Mouse (Mus musculus) heart, adult 2 months (tissue): Measurements from ENCODE around the gene B2m. TPM values are rescaled to one million over a fixed set of nuclear protein-coding genes. Genes with fewer than 3 reads are reported as not detected.
A peak's percentile ranks its signal among the peaks of the same experiment; 100 is the strongest.

Source experiments
- DNase-seq, 2 experiments: peaks; one replicate each; pipeline ENCODE4 v3.0.0; 2021
- H3K27ac ChIP-seq: fragments of 200-600 bp; 2 replicates; pipeline ENCODE4 v1.8.1; 2022
- H3K27me3 ChIP-seq: fragments of 200-500 bp; 2 replicates; pipeline ENCODE4 v1.6.1; 2012; ENCODE audit warnings: mild to moderate bottlenecking, low read length, inconsistent platforms, mixed read lengths; ENCODE audit not compliant: control insufficient read depth, insufficient read depth
- H3K36me3 ChIP-seq: fragments of 200-500 bp; 2 replicates; pipeline ENCODE4 v1.6.1; 2012; ENCODE audit warnings: low read length, inconsistent platforms; ENCODE audit not compliant: control insufficient read depth, insufficient read depth
- H3K4me1 ChIP-seq: fragments of 200-500 bp; 2 replicates; pipeline ENCODE4 v1.6.1; 2011; ENCODE audit warnings: low read length; ENCODE audit not compliant: control insufficient read depth, insufficient read depth
- H3K4me3 ChIP-seq: fragments of 200-600 bp; 2 replicates; pipeline ENCODE4 v1.8.1; 2022
- H3K79me2 ChIP-seq: fragments of 200-500 bp; replicated peaks from 2 replicates; pipeline ENCODE4 v1.6.1; 2012; ENCODE audit warnings: mild to moderate bottlenecking, inconsistent platforms, low read length, moderate library complexity, mixed read lengths; ENCODE audit not compliant: control insufficient read depth, insufficient read depth
- H3K9ac ChIP-seq: fragments of 200-500 bp; 2 replicates; pipeline ENCODE4 v1.6.1; 2012; ENCODE audit warnings: low read depth, mild to moderate bottlenecking, control low read depth, inconsistent platforms, low read length, mixed read lengths
- CTCF ChIP-seq: fragments of 200-600 bp; IDR thresholded peaks from 2 replicates; pipeline ENCODE4 v1.8.1; 2022; ENCODE audit warnings: antibody characterized with exemption, mild to moderate bottlenecking, moderate library complexity
- EP300 ChIP-seq: fragments of 200-500 bp; IDR thresholded peaks from 2 replicates; pipeline ENCODE4 v1.6.1; 2011; ENCODE audit warnings: low read depth, low read length, control low read depth; ENCODE audit not compliant: insufficient read depth
- POLR2A ChIP-seq: fragments of 200-500 bp; IDR thresholded peaks from 2 replicates; pipeline ENCODE4 v1.6.1; 2011; ENCODE audit warnings: mild to moderate bottlenecking, low read depth, low read length, control low read depth; ENCODE audit not compliant: insufficient read depth
- WGBS: fragments of 180-500 bp; shearing (Covaris S2); methylation state at CpG from one replicate; pipeline ENCODE4 v1.1.7; 2018; 5-methylcytosine and 5-hydroxymethylcytosine counted together
- intact Hi-C: fragments of 180-260 bp; cut with DNase I; formaldehyde crosslinking; loops from one replicate; pipeline ENCODE4 v1.15.1; 2025
- polyA plus RNA-seq: library from polyadenylated mRNA; depleted of rRNA; stranded (reverse); fragments of >200 nt; gene quantifications from 2 replicates; pipeline ENCODE4 v1.2.3, GENCODE M21; 2012; rRNA removed
- total RNA-seq, 2 experiments: library from RNA; stranded (reverse); gene quantifications; 2 replicates each; pipeline ENCODE4 v1.2.3; 2021

B2m gene
- total and polyA plus RNA-seq, 3 experiments, result 201 to 574 (median 240) TPM

GRCm38 (mm10) chr2:122191849-122192248, 44.4 kb downstream of the B2m start:
- Histone ChIP-seq H3K9ac (no peak overlapping the region), H3K4me1 (no peaks in the 10 kb centered on the region), H3K27ac (no peak overlapping the region), H3K36me3 (no peaks in the 10 kb centered on the region), H3K4me3 (no peak overlapping the region), H3K27me3 (no peaks in the 10 kb centered on the region), H3K79me2 (no peaks in the 10 kb centered on the region)
- intact Hi-C loops, result loop anchor here (10.0 kb wide), 1 partner anchor 273 kb away; no protein-coding TSS in a partner anchor
- TF ChIP-seq EP300 (no peak), CTCF (no peak), POLR2A (no peak)
- WGBS, result 58% methylated on average over 3 of the region's 3 CpGs
- DNase-seq, result no peak

- DNase-seq, result no peak
- WGBS, result 45% methylated on average over 1 of the region's 1 CpGs
- Histone ChIP-seq H3K79me2 (no peaks in the 10 kb centered on the region), H3K4me1 (no peaks in the 10 kb centered on the region), H3K36me3 (no peaks in the 10 kb centered on the region), H3K4me3 (no peak overlapping the region), H3K27ac (no peak overlapping the region), H3K27me3 (no peaks in the 10 kb centered on the region), H3K9ac (no peak overlapping the region)
- intact Hi-C loops, result loop anchor here (1.0 to 10.0 kb wide), 4 partner anchors 50 to 364 kb away; no protein-coding TSS in a partner anchor
- TF ChIP-seq CTCF (peak; percentile 78), EP300 (no peak)
Measured at GRCm38 (mm10) chr2:122194509-122194929, 47.0 kb downstream of the B2m start.

DNA sequence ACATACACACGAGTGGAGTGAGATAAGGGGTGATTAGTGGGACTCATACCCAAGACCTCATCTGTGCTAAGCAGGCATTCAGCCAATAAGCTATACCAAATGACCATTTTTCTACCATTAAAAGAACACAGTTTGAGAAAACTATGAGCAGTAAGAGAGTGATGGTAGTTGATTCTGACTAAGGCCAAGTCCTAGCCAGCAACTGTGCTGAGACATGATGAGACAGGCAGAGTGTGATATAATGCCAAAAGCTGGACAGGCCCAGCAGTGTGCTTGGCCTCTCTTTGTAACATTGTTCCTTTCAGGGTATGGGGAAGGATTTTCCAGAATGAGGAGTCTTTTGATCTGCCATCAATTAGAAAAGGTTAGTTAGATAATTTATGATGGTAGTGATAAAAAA, 54.0 kb downstream of the B2m start:
- H3K36me3 ChIP-seq, result no peaks in the 10 kb centered on the region
- intact Hi-C loops, result no loop called here
- no peaks in the 10 kb centered on the region for H3K4me1 ChIP-seq
- DNase-seq, result no peak
- TF ChIP-seq POLR2A, result no peak
- TF ChIP-seq EP300, result no peak
- TF ChIP-seq CTCF, result no peak
- no peak overlapping the region for H3K27ac ChIP-seq
- no peak overlapping the region for H3K9ac ChIP-seq
- 48% methylated on average over 1 of the region's 1 CpGs for WGBS
- no peaks in the 10 kb centered on the region for H3K79me2 ChIP-seq
- no peaks in the 10 kb centered on the region for H3K27me3 ChIP-seq
- no peak overlapping the region for H3K4me3 ChIP-seq

Other genes with a start within 250 kb of the B2m start
- 10 to 100 TPM; 12.1 to 12.6 TPM for gene Ctdspl2, start 191.7 kb upstream of the B2m start, total RNA-seq
- gene Ctdspl2, start 191.7 kb upstream of the B2m start, polyA plus RNA-seq, result 3.1 and 6.1 TPM in 2 replicates
- gene Mageb3, start 191.6 kb upstream of the B2m start, total RNA-seq, result not detected
- gene Mageb3, start 191.6 kb upstream of the B2m start, polyA plus RNA-seq, result not detected in 2 replicates
- 10 to 100 TPM; 20.0 to 22.2 TPM for gene Eif3j1, start 119.1 kb upstream of the B2m start, total RNA-seq
- 4.7 and 15.6 TPM in 2 replicates for gene Eif3j1, start 119.1 kb upstream of the B2m start, polyA plus RNA-seq
- gene Spg11, start 29.3 kb upstream of the B2m start, total RNA-seq, result 10 to 100 TPM; 10.8 to 11.3 TPM
- 3.8 and 6.7 TPM in 2 replicates for gene Spg11, start 29.3 kb upstream of the B2m start, polyA plus RNA-seq
- gene Trim69, start 13.0 kb downstream of the B2m start, total RNA-seq, result not detected
- gene Trim69, start 13.0 kb downstream of the B2m start, polyA plus RNA-seq, result 0.15 TPM in 1 of 2 replicates, not detected in the other
- gene Patl2, start 38.5 kb downstream of the B2m start, total RNA-seq, result not detected
- not detected in 2 replicates for gene Patl2, start 38.5 kb downstream of the B2m start, polyA plus RNA-seq
- not detected for gene Terb2, start 38.6 kb downstream of the B2m start, total RNA-seq
- gene Terb2, start 38.6 kb downstream of the B2m start, polyA plus RNA-seq, result not detected in 2 replicates
- gene Sord, start 87.1 kb downstream of the B2m start, total RNA-seq, result 100 to 1,000 TPM; 169 to 202 TPM
- 70.0 and 115 TPM in 2 replicates for gene Sord, start 87.1 kb downstream of the B2m start, polyA plus RNA-seq
- gene Duox2, start 150.8 kb downstream of the B2m start, total RNA-seq, result under 1 TPM; 0.57 to 0.61 TPM
- 0.53 and 0.84 TPM in 2 replicates for gene Duox2, start 150.8 kb downstream of the B2m start, polyA plus RNA-seq
- gene Duoxa2, start 151.2 kb downstream of the B2m start, total RNA-seq, result under 1 TPM; 0.18 to 0.21 TPM
- gene Duoxa2, start 151.2 kb downstream of the B2m start, polyA plus RNA-seq, result 0.18 and 0.23 TPM in 2 replicates
- gene Duoxa1, start 166.0 kb downstream of the B2m start, total RNA-seq, result under 1 TPM; 0.23 to 0.37 TPM
- gene Duoxa1, start 166.0 kb downstream of the B2m start, polyA plus RNA-seq, result 1.1 and 1.5 TPM in 2 replicates
- gene Duox1, start 168.0 kb downstream of the B2m start, total RNA-seq, result under 1 TPM; 0.10 to 0.34 TPM
- gene Duox1, start 168.0 kb downstream of the B2m start, polyA plus RNA-seq, result 0.51 and 0.73 TPM in 2 replicates
- gene Shf, start 221.5 kb downstream of the B2m start, total RNA-seq, result 1 to 10 TPM; 3.5 to 5.3 TPM
- 3.5 and 5.6 TPM in 2 replicates for gene Shf, start 221.5 kb downstream of the B2m start, polyA plus RNA-seq